Mouse (Mus musculus) limb, embryonic 14.5 days (tissue): ENCODE results near the gene Tnn. TPM values are rescaled to one million over a fixed set of nuclear protein-coding genes. Genes with fewer than 3 reads are reported as not detected.
A peak's percentile ranks its signal among the peaks of the same experiment; 100 is the strongest.

Source experiments
- ATAC-seq: fragments of 200-750 bp; cut with Nextera tagmentation; 2 replicates; pipeline ENCODE4 v1.8.0; 2017; ENCODE audit warnings: low read depth, moderate number of reproducible peaks, moderate TSS enrichment; ENCODE audit not compliant: low FRiP score
- DNase-seq: peaks from one replicate; pipeline ENCODE4 v3.0.0-alpha.2; 2015; ENCODE audit warnings: low spot score
- H3K27ac ChIP-seq: fragments of 300-500 bp; sonication (generic); replicated peaks from 2 replicates; pipeline ENCODE4 v1.5.1; 2014; ENCODE audit warnings: low read depth, mild to moderate bottlenecking, low read length, moderate library complexity, mixed read lengths
- H3K27me3 ChIP-seq: fragments of 300-500 bp; sonication (generic); 2 replicates; pipeline ENCODE4 v1.6.1; 2014; ENCODE audit warnings: low read length, mixed read lengths; ENCODE audit not compliant: control insufficient read depth, insufficient read depth
- H3K36me3 ChIP-seq: fragments of 300-500 bp; sonication (generic); 2 replicates; pipeline ENCODE4 v1.6.1; 2014; ENCODE audit warnings: mild to moderate bottlenecking, low read length, moderate library complexity, mixed read lengths; ENCODE audit not compliant: control insufficient read depth, insufficient read depth
- H3K4me1 ChIP-seq: fragments of 300-500 bp; sonication (generic); 2 replicates; pipeline ENCODE4 v1.6.1; 2014; ENCODE audit warnings: antibody characterized with exemption, low read length, mixed read lengths; ENCODE audit not compliant: control insufficient read depth, insufficient read depth
- H3K4me2 ChIP-seq: fragments of 300-500 bp; sonication (generic); replicated peaks from 2 replicates; pipeline ENCODE4 v1.6.1; 2014; ENCODE audit warnings: low read depth, mild to moderate bottlenecking, low read length, moderate library complexity; ENCODE audit not compliant: severe bottlenecking
- H3K4me3 ChIP-seq: fragments of 300-500 bp; sonication (generic); replicated peaks from 2 replicates; pipeline ENCODE4 v1.5.1; 2014; ENCODE audit warnings: low read length
- H3K9ac ChIP-seq: fragments of 300-500 bp; sonication (generic); 2 replicates; pipeline ENCODE4 v1.6.1; 2014; ENCODE audit warnings: mild to moderate bottlenecking, low read depth, low read length, moderate library complexity; ENCODE audit not compliant: severe bottlenecking
- H3K9me3 ChIP-seq: fragments of 300-500 bp; sonication (generic); 2 replicates; pipeline ENCODE4 v1.6.1; 2016; ENCODE audit warnings: low read length; ENCODE audit not compliant: control insufficient read depth
- POLR2A ChIP-seq: fragments of 200-500 bp; IDR thresholded peaks from 2 replicates; pipeline ENCODE4 v1.8.0; 2012; ENCODE audit warnings: inconsistent platforms, mild to moderate bottlenecking, moderate library complexity, borderline replicate concordance; ENCODE audit not compliant: insufficient read depth, insufficient read length; ENCODE audit errors: extremely low read depth
- WGBS: fragments of 180-500 bp; shearing (Covaris S2); extraction: QIAGEN DNeasy Blood & Tissue Kit; methylation state at CpG from one replicate; pipeline ENCODE4 v1.1.7; 2014; 5-methylcytosine and 5-hydroxymethylcytosine counted together
- polyA plus RNA-seq, 2 experiments: library from polyadenylated mRNA; depleted of rRNA in 1 of 2; stranded (reverse) in 1 of 2; unstranded in 1 of 2; fragments of >200 nt; fragmentation: Nextera tagmentation in 1 of 2; extraction: Ambion mirVana in 1 of 2; gene quantifications; 2 replicates each; pipeline versions ENCODE4 v1.2.1 to v1.2.3; 2012 to 2014

Tnn gene
- polyA plus RNA-seq, 2 experiments, result 5.4 TPM

DNA sequence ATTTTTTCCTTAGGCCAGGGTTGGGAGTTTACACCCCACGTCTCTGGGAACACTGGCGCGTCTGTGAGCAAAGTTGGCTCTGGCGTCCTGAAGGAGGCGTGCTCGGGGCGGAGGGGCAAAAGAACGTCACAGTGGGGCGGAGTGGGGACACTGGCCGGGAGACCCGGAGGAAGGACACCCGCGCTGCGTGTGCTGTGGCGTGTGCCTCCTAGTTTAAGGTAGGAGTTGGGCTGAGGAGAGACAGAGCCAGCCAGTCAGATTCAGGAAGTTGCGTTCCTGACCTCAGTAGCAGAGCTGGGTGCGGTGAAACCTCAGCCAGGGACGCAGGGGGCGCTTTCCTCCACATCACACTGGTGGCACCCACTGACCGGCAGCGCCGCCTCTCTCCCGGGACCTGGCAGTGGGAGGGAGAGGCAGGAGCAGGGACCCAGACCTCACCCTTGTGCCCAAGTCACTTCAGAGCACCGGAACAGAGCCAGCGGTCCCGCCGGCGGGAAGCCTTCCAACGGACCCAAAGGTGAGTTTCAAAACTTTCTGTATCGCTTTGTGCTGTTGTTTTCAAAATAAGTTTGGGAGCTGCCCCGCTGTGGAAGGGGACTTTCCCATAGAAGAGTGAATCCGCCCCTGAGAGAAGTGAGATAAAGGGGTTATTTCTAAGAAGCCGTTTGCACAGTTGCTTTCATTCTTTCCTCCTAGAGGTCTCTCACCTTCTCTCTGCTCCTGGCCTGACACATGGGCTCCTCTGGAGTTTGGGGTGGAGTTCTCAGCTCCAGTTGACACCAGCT is 109.0 kb downstream of the Tnn start, which contains the start of gene 4930523C07Rik:
4930523C07Rik (plus strand) TSS at position 146 of the 785 bp plus-strand sequence.
- H3K36me3 ChIP-seq, result no peaks in the 10 kb centered on the region
- no peaks in the 10 kb centered on the region for H3K27me3 ChIP-seq
- peak; percentile 63 for ATAC-seq
- peaks cover 9% of the 10 kb centered on the region for H3K4me1 ChIP-seq
- DNase-seq, result peak; percentile 29
- peak within 1 kb of the TSS; percentile 47 for H3K4me3 ChIP-seq
- H3K27ac ChIP-seq, result peak within 1 kb of the TSS; percentile 58; the same call in 1 of the 2 replicates
- 1% methylated on average over 33 of the region's 33 CpGs for WGBS
- H3K9ac ChIP-seq, result peak within 1 kb of the TSS; percentile 56
- H3K9me3 ChIP-seq, result no peaks in the 10 kb centered on the region
- peak within 1 kb of the TSS; percentile 78 for H3K4me2 ChIP-seq
- TF ChIP-seq POLR2A, result no peak

DNA sequence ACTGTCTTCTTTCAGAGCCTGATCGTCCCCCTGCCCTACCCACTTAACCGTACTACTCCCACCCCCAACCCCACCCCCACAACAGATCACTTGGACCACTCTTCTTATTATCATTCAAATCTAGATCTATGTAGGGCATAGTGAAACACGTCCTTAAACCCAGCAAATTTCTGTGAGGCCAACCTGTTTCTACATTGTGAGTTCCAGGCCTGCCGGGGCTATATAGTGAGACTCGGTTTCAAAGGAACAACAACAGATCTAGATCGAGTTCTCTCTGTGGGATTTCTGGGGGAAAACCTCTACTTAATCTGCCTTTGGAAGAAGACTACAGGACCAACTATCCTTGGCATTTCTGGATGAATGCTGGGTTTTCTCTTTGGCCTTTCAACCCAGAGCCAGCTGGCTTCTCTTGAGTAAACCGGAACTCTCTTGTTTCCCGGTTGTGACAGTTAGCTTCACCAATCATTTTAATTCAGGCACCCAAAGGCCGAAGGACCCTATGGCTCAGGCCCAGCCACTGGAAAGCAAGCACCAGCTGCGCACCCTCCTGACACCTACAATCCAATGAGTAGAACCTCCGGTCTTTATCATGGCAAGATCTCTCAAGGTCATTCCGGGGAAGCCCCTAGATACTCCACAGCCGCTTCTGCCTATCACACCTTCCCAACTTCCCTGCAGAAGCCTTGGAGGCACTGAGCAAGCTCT is 110.0 kb downstream of the Tnn start:
- Histone ChIP-seq H3K4me1 (peaks cover 9% of the 10 kb centered on the region), H3K9ac (no peak overlapping the region), H3K4me2 (peak overlapping the region; percentile 78), H3K9me3 (no peaks in the 10 kb centered on the region), H3K27ac (no peak overlapping the region), H3K36me3 (no peaks in the 10 kb centered on the region), H3K27me3 (no peaks in the 10 kb centered on the region), H3K4me3 (peak overlapping the region; percentile 47)
- 90% methylated on average over 13 of the region's 13 CpGs for WGBS
- no peak for DNase-seq
- no peak for TF ChIP-seq POLR2A
- ATAC-seq, result no peak

DNA sequence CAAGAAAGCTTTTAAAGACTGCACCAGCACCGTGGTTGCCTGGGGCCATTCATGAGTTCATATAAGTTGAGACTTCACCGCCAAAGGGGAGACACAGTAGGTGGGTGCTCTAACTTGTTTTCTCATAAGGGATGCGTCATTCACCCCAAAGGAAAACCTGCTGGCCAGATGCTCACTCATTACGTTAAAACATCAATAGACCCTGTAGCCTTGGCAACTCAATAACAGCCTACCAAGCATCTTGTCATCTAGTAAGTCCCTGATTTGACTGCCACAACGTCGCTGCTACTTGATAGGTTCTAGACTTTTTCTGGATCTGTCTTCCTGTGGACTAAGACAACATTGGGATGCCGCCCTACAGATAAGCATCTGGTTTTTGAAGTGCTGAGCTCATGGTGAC is 111.0 kb downstream of the Tnn start:
- Histone ChIP-seq H3K27me3 (no peaks in the 10 kb centered on the region), H3K4me1 (peaks cover 9% of the 10 kb centered on the region), H3K4me3 (no peak overlapping the region), H3K9me3 (no peaks in the 10 kb centered on the region), H3K36me3 (no peaks in the 10 kb centered on the region), H3K4me2 (no peak overlapping the region), H3K9ac (no peak overlapping the region), H3K27ac (no peak overlapping the region)
- 65% methylated on average over 7 of the region's 7 CpGs for WGBS
- no peak for ATAC-seq
- TF ChIP-seq POLR2A, result no peak
- no peak for DNase-seq

DNA sequence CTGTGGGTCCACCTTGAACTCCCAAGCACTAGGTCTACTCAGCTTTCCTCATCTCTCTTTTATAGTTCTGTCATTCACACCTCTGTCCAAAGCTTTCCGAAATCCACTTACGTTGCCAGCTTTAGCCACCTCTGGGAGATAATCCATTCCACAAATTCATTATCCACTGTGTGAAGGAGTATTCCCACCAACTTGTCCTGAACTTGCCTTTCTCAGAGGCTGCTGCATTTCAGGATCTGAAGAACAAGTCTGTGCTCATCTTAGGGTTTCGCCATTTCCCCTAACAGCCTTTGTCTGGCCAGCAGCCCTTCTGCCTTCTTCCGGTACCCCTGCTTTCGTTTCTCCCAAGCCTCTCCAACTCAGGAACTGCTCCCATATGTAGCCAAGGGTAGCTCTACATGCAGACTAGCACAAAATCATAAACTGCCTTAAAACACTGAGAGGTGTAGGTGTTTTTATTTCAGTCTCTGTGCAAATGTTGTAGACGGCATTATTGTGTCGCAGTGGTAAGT is 112.1 kb downstream of the Tnn start:
- no peak for TF ChIP-seq POLR2A
- no peak overlapping the region for H3K27ac ChIP-seq
- H3K4me3 ChIP-seq, result no peak overlapping the region
- no peak for ATAC-seq
- H3K36me3 ChIP-seq, result no peaks in the 10 kb centered on the region
- WGBS, result 85% methylated on average over 7 of the region's 7 CpGs
- no peak overlapping the region for H3K4me2 ChIP-seq
- no peaks in the 10 kb centered on the region for H3K27me3 ChIP-seq
- H3K9ac ChIP-seq, result no peak overlapping the region; the same call in 1 of the 2 replicates
- H3K9me3 ChIP-seq, result no peaks in the 10 kb centered on the region
- DNase-seq, result no peak
- peaks cover 9% of the 10 kb centered on the region for H3K4me1 ChIP-seq

DNA sequence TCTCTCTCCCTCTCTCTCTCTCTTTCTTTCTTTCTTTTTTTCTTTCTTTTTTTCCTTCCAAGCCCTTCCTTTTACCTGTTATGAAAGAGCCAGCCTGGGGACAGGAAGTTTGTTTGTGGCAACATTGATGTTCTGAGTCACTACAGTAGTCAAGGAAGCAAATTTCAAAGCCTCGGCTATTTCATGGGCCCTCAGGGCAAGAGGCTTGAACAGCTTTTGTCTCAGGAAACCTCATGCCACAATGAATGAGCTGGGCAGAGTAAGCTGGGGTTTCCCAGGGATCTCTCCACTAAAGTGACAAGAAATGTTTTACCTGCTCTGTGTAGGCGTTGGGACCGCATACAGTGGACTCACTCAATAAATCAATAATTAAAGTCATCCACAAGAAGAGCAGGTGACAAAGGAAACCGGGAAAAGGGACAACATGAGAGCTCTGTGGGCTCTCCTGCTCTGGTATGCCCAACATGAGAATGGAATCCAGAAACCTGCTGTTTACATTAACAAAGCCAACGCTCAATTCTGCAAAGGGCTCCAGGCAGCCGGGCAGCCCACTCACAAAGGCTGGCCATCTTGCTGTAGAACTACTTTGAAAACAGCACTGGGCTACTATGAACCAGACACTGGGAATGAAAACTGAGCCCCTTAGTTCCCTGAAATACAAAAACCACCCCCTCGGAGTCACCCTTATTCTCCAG is 113.3 kb downstream of the Tnn start:
- WGBS, result 66% methylated on average over 7 of the region's 7 CpGs
- no peaks in the 10 kb centered on the region for H3K9me3 ChIP-seq
- H3K4me1 ChIP-seq, result peaks cover 9% of the 10 kb centered on the region
- H3K9ac ChIP-seq, result no peak overlapping the region
- H3K4me3 ChIP-seq, result no peak overlapping the region
- no peak overlapping the region for H3K27ac ChIP-seq
- no peaks in the 10 kb centered on the region for H3K36me3 ChIP-seq
- no peak for DNase-seq
- TF ChIP-seq POLR2A, result no peak
- H3K27me3 ChIP-seq, result no peaks in the 10 kb centered on the region
- H3K4me2 ChIP-seq, result no peak overlapping the region
- no peak for ATAC-seq
